Mouse (Mus musculus): ENCODE measurements around the gene Plagl2. TPM values are rescaled to one million over a fixed set of nuclear protein-coding genes. Genes with fewer than 3 reads are reported as not detected.

The Plagl2 gene
- polyA plus RNA-seq, 1 experiment: 13.6 TPM

DNA sequence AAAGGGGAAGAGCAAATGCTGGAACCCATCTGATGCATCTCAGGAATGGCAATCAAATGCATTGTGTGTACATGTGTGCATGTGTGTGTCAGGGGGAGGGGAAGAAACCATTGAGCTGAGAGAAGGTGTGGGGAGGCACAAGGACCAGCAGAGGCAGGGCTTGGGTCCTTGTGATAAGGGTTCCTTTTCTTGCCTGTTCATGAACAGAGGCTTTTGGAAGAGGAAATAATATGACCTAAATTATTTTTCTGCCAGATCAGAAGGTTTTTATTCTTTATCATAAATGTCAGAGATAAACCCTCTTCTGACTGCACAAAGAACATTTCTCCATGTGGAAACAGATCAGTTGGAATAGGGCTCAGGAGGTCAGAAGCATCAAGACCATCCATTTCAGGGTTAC lies 19.1 kb downstream of the Plagl2 start:
- no peak overlapping the region for H3K4me3 ChIP-seq (ENCODE audit: low read depth, low read length)

DNA sequence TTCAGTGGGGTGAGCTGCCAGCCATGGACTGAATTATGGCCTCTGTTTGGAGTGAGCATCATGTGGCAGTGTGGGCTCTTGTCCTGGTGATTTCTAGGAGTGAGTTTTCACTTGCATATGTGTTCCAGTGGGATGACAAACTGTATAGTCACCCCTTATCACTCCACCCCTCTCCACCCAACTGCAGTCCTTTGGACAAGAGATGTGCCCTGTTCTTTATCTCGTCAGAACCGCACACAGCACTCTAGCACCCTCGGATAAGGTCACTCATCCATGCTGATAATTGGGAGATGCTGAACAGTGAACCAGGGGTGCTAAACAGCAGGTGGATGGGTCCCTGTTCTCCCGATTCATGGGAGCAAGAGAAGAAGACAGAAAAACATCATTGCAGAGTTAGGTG lies 19.6 kb downstream of the Plagl2 start:
- Histone ChIP-seq H3K27ac (ENCODE audit: insufficient read depth, low read depth, low read length) (no peak overlapping the region), H3K4me1 (ENCODE audit: control insufficient read depth, insufficient read depth, insufficient read length, low read length) (peaks cover 12% of the 10 kb centered on the region; the same call in 1 of the 2 replicates), H3K27me3 (ENCODE audit: control insufficient read depth, insufficient read depth, low read length) (no peaks in the 10 kb centered on the region), H3K36me3 (ENCODE audit: control insufficient read depth, insufficient read depth, low read length) (no peaks in the 10 kb centered on the region), H3K4me3 (ENCODE audit: low read depth, low read length) (no peak overlapping the region)
- 71% methylated on average over 4 of the region's 4 CpGs for WGBS
- TF ChIP-seq CTCF (IDR thresholded peaks at IDR 0.05; ENCODE audit: extremely low read depth, insufficient read length, insufficient replicate concordance, low read depth, low read length) (no peak), POLR2A (IDR thresholded peaks at IDR 0.05; ENCODE audit: low read depth, low read length) (no peak)

More for the DNA sequence above, 19.1 kb downstream of the Plagl2 start:
- peaks cover 12% of the 10 kb centered on the region; the same call in 1 of the 2 replicates for H3K4me1 ChIP-seq (ENCODE audit: control insufficient read depth, insufficient read depth, insufficient read length, low read length)
- no peaks in the 10 kb centered on the region for H3K27me3 ChIP-seq (ENCODE audit: control insufficient read depth, insufficient read depth, low read length)
- no peaks in the 10 kb centered on the region for H3K36me3 ChIP-seq (ENCODE audit: control insufficient read depth, insufficient read depth, low read length)
- no peak overlapping the region for H3K27ac ChIP-seq (ENCODE audit: insufficient read depth, low read depth, low read length)
- no peak for TF ChIP-seq POLR2A (IDR thresholded peaks at IDR 0.05; ENCODE audit: low read depth, low read length)
- no peak for TF ChIP-seq CTCF (IDR thresholded peaks at IDR 0.05; ENCODE audit: extremely low read depth, insufficient read length, insufficient replicate concordance, low read depth, low read length)

DNA sequence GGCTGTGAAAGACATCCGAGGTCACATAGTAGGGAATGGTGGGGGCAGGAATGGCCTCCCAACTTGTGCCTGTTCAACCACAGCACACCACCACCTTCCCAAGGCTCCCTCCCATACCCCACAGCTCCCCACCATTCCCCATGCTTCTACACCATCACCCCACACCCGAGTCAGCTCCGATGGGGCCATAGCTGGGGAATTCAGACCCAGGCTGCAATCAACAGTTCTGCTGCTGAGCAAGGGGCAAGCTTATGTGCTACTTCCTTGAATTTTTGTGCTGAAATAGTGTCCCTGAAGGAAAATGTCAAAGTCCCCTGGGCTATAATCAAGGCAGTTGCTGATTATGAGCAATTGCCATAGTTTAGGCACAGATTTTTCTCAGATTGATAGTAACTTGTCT lies 22.7 kb downstream of the Plagl2 start:
- no peaks in the 10 kb centered on the region for H3K36me3 ChIP-seq (ENCODE audit: control insufficient read depth, insufficient read depth, low read length)
- WGBS: 29% methylated on average over 3 of the region's 3 CpGs
- no peaks in the 10 kb centered on the region for H3K27me3 ChIP-seq (ENCODE audit: control insufficient read depth, insufficient read depth, low read length)
- peaks cover 12% of the 10 kb centered on the region; the same call in 1 of the 2 replicates for H3K4me1 ChIP-seq (ENCODE audit: control insufficient read depth, insufficient read depth, insufficient read length, low read length)
- TF ChIP-seq CTCF (IDR thresholded peaks at IDR 0.05; ENCODE audit: extremely low read depth, insufficient read length, insufficient replicate concordance, low read depth, low read length) (no peak), POLR2A (IDR thresholded peaks at IDR 0.05; ENCODE audit: low read depth, low read length) (no peak)
- H3K27ac ChIP-seq (ENCODE audit: insufficient read depth, low read depth, low read length): peak overlapping the region; percentile 17; the same call in 1 of the 2 replicates
- H3K4me3 ChIP-seq (ENCODE audit: low read depth, low read length): no peak overlapping the region

DNA sequence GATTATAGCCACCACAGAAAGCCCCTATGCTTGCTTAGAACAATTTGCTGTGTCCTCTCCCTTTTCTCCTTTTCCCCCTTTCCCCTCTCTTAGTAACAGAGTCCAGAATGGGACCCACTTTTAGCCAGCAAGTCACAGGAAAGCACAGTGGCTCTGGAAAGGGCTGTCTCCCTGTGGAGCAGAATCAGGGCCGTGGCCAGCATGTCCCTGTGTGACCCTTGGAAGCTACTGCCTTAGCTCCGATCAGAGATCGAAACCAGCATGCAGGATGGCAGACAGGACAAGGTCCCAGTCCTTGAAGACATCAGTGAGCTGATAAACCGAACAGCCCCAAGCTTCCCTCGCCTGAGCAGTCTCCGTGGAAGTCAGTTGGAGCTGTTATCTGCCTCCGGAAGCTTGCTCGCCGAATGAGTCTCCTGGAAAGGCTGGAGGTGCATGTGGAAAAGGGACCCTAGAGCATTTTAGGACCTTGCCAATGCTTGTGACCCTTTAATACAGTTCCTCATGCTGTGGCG lies 23.3 kb downstream of the Plagl2 start:
- no peak for TF ChIP-seq CTCF (IDR thresholded peaks at IDR 0.05; ENCODE audit: extremely low read depth, insufficient read length, insufficient replicate concordance, low read depth, low read length)
- no peak for TF ChIP-seq POLR2A (IDR thresholded peaks at IDR 0.05; ENCODE audit: low read depth, low read length)

DNA sequence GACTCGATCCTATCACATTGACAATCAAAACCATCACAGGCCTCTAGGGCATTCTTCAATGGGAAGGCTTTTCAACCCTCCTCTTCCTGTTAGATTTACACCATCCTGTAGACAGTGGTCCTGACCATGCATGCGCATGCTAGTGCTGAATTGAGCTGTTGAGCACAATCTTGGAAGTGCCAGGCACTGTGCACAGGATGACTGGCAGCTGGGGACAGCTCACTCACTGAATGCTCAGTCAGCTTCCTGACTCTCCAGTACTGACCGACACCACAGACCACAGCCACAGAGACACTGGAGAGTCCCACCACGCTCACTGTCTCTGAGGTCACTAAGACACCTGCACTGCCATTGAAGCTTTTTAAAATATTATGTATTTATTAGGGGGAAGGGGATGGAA lies 25.8 kb downstream of the Plagl2 start:
- Histone ChIP-seq H3K27ac (ENCODE audit: insufficient read depth, low read depth, low read length) (peak overlapping the region; percentile 34; the same call in 1 of the 2 replicates), H3K4me1 (ENCODE audit: control insufficient read depth, insufficient read depth, insufficient read length, low read length) (peaks cover 12% of the 10 kb centered on the region; the same call in 1 of the 2 replicates), H3K4me3 (ENCODE audit: low read depth, low read length) (no peak overlapping the region), H3K27me3 (ENCODE audit: control insufficient read depth, insufficient read depth, low read length) (no peaks in the 10 kb centered on the region), H3K36me3 (ENCODE audit: control insufficient read depth, insufficient read depth, low read length) (no peaks in the 10 kb centered on the region)
- 84% methylated on average over 4 of the region's 4 CpGs for WGBS
- TF ChIP-seq POLR2A (IDR thresholded peaks at IDR 0.05; ENCODE audit: low read depth, low read length) (no peak), CTCF (IDR thresholded peaks at IDR 0.05; ENCODE audit: extremely low read depth, insufficient read length, insufficient replicate concordance, low read depth, low read length) (no peak)

More for the DNA sequence above, 23.3 kb downstream of the Plagl2 start:
- Histone ChIP-seq H3K36me3 (ENCODE audit: control insufficient read depth, insufficient read depth, low read length) (no peaks in the 10 kb centered on the region), H3K27ac (ENCODE audit: insufficient read depth, low read depth, low read length) (peak overlapping the region; percentile 28; the same call in 1 of the 2 replicates), H3K4me1 (ENCODE audit: control insufficient read depth, insufficient read depth, insufficient read length, low read length) (peaks cover 12% of the 10 kb centered on the region; the same call in 1 of the 2 replicates), H3K27me3 (ENCODE audit: control insufficient read depth, insufficient read depth, low read length) (no peaks in the 10 kb centered on the region), H3K4me3 (ENCODE audit: low read depth, low read length) (no peak overlapping the region)
- 28% methylated on average over 10 of the region's 10 CpGs for WGBS

DNA sequence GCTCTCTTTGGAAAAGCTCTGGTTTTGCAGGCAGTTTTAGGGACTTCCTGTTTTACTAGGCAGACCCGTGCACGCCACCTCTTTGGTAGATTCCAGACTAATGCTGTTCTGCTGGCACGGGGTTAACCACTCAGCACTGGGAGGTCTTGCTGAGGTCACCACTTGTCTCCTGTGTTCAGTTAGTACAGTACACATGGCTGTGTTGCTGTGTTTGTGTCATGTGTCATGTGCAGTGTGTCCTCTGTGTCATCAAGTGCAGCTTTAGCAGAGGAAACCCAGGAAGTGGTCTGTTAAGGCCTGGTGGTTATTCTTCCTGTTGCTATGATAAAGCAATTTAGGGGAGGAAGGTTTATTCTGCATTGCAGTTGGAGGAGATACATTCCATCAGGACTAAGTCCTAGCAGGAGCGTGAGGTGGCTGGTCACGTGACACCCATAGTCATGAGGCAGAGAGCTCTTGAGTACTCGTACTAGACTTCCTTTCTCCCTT lies 26.4 kb downstream of the Plagl2 start:
- Histone ChIP-seq H3K36me3 (ENCODE audit: control insufficient read depth, insufficient read depth, low read length) (peaks cover 3% of the 10 kb centered on the region), H3K4me1 (ENCODE audit: control insufficient read depth, insufficient read depth, insufficient read length, low read length) (peaks cover 12% of the 10 kb centered on the region; the same call in 1 of the 2 replicates), H3K27me3 (ENCODE audit: control insufficient read depth, insufficient read depth, low read length) (no peaks in the 10 kb centered on the region), H3K4me3 (ENCODE audit: low read depth, low read length) (no peak overlapping the region), H3K27ac (ENCODE audit: insufficient read depth, low read depth, low read length) (peak overlapping the region; percentile 41)
- WGBS: 66% methylated on average over 6 of the region's 6 CpGs
- no peak for TF ChIP-seq CTCF (IDR thresholded peaks at IDR 0.05; ENCODE audit: extremely low read depth, insufficient read length, insufficient replicate concordance, low read depth, low read length)
- no peak for TF ChIP-seq POLR2A (IDR thresholded peaks at IDR 0.05; ENCODE audit: low read depth, low read length)

DNA sequence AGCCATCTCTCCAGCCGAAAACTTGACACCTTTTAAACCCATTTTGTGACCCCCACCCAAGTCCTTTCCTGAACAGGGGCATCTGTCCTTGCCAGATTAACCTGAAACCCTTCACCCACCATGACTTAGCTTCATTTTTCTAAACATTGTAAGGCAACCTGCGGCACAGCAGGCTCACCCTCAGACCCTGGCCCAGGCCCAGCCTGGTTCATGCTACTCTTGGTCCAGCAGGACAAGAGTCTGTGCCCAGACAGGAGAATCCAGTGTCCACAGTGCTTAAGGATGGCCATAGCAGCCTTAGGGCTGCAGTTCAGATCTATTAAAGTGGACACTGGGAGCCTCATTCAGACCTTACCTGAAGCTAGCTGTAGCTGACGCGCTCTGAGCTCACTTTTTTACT lies 27.9 kb downstream of the Plagl2 start:
- H3K27me3 ChIP-seq (ENCODE audit: control insufficient read depth, insufficient read depth, low read length): no peaks in the 10 kb centered on the region
- no peak overlapping the region for H3K27ac ChIP-seq (ENCODE audit: insufficient read depth, low read depth, low read length)
- peaks cover 14% of the 10 kb centered on the region for H3K36me3 ChIP-seq (ENCODE audit: control insufficient read depth, insufficient read depth, low read length)
- TF ChIP-seq POLR2A (IDR thresholded peaks at IDR 0.05; ENCODE audit: low read depth, low read length) (no peak), CTCF (IDR thresholded peaks at IDR 0.05; ENCODE audit: extremely low read depth, insufficient read length, insufficient replicate concordance, low read depth, low read length) (no peak)
- peaks cover 2% of the 10 kb centered on the region; the same call in 1 of the 2 replicates for H3K4me1 ChIP-seq (ENCODE audit: control insufficient read depth, insufficient read depth, insufficient read length, low read length)
- WGBS: 91% methylated on average over 4 of the region's 4 CpGs
- no peak overlapping the region for H3K4me3 ChIP-seq (ENCODE audit: low read depth, low read length)

All from small intestine, adult 2 months (tissue).